Mouse (Mus musculus): ENCODE data around the gene Hnrnpl.
A peak's percentile ranks its signal among the peaks of the same experiment; 100 is the strongest.

Hnrnpl gene

DNA sequence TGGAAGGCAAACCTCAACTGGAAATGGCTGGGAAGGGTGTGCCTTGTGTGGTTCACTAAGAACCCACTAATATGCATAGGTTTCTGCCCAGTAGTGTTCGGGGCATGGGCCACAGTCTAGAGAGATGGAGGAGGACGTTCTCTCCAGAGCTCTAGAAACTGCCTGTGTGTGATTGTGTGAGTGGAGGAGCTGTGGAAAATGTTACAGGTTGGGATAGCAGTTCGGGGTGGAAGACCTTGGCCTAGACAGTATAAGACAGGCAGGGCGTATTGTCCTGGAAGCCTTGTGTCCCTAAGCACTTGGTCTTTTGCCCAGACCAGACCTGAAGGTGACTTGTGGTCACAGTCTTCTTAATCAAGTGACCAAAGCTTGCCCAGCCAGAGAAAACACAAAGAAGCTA lies 4.1 kb downstream of the Hnrnpl start:
- no peak for DNase-seq (ENCODE audit: low read depth, low spot score)

DNA sequence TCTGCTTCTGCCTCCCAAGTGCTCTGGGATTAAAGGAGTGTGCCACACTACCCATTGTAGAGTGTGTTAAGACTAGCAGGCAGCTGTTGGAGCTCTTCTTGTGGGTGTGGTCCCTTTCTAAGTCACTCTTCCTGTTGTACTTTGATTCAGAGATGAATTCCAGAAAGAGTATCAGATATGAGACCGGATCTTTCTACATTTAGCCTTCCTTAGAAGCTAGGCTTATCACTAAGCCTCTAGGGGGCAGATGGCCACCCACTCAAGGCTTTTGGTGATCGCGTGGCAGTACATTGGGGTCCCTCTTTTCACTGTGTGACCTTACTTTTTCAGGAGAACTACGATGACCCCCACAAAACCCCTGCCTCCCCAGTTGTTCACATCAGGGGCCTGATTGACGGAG lies 4.6 kb downstream of the Hnrnpl start:
- DNase-seq (ENCODE audit: low read depth, low spot score) = no peak

DNA sequence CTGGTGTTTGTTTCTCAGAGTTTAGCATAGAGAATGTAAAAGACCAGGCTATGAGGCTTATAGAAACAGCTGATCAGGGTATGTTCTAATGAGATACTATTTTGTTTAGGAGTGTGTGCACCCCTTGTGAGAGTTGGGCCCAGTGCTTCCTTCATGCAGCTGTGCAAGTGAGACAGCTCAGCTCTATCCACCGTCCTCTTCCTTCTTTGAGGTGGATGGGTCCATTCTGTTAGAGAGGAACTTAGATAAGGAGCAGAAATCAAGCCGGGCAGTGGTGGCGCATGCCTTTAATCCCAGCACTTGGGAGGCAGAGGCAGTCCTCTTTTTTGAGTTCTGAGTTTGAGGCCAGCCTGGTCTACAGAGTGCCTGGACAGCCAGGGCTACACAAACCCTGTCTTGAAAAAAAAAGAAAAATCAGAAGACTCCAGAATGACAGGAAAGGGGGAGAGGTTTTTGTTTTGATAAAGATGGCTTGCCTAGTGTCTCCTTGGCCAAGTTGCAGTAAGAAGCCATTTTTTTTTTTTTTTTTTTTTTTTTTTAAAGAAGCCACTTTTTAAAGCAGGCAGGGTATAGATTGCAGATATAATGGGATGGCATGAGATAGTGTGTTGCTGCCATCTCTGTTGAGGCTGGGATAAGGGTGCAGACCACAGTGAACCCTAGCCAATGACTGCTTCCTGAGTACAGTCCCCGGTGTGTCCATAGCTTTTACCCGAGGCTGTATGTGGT lies 6.1 kb downstream of the Hnrnpl start:
- no peak for DNase-seq (ENCODE audit: low read depth, low spot score)

DNA sequence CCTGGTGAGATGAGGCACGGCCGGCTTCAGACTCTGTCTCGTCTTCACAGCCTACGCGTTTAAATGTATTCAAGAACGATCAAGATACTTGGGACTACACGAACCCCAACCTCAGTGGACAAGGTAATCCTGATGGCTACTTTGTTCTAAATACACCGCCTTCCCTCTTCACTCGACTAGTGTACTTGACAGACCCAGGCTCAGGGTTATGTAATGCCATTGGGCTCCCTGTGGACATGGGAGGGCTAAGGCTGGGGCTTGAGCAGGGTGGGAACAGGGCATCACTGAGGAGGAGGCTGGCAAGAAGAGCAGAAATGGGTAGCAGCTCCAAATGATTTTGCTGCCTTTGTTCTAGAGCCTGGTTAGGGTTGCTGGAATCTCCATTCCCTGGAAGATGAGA lies 6.9 kb downstream of the Hnrnpl start:
- DNase-seq (ENCODE audit: low read depth, low spot score) = no peak

DNA sequence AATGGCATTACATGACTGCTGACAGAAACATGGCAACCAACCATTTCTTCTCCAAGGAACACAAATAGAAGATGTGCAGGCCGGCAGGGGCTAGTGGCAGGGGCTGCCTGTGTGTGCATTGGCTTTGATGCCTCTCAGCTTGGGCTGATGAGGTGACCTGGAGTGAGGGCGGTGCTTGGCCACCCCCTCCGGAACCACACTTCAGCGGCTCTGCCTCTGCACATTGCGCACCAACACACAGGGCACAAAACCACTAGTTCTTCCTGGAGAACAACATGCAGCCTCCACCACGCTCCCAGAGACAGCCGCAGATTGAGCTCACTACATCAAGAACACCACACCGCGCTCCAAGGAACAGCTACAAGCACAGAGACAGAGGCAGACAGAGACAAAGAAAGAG lies 7.9 kb downstream of the Hnrnpl start:
- no peak for DNase-seq (ENCODE audit: low read depth, low spot score)

DNA sequence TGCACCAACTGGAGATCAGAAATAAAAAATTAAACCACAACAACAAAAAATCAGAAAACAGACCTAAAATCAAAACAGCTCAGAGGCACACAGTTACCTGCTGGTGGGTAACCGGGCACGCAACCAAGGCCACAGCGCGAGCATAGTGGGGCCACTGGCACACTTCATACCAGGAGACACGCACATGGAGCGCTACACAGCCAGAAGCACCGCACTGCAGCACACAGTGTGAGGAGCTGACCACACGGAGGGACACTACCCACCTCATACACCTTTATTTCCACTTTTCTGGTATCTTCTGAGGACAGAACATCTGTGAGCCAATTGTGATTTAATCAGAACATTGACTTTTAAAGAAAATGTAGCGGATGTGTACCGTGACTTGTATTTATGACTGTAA lies 8.6 kb downstream of the Hnrnpl start:
- no peak for DNase-seq (ENCODE audit: low read depth, low spot score)

DNA sequence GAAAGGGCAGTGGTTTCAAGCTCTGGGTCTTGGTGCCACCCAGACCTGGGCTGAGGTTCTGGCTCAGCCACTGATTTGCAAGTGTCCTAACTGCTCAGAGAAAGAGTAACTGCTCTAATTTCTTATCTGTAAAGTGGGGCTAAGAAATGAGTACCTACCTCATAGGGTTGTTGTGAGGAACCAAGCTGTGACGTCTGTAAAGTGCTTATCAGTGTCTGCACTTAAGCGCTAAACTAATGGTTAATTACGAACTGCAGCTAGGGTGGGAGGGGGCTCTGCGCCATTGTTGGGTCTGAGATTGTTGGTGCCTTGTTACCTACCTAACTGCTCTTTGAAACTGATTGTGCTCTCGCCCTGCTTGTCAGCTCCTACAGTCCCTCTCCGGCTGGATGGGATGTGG lies 9.2 kb downstream of the Hnrnpl start:
- no peak for DNase-seq (ENCODE audit: low read depth, low spot score)

DNA sequence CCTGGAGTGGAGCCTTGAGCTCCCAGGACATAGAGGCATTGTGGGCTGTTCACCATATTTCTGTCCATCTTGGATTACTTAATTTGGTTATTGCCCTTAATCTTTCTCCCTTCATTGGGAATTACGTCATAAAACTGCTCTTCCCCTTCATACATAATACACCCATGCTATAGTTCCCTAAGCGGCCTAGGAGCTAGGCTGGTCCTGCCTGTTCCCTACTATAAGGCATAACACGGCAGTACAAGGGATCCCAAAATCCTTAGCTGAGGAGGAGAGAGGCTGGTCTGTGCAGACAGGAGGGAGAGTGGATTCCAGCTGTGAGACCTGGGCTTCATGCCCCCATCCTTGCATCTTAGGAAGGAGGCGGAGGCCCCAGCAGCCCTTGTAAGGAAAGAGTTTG lies 9.6 kb downstream of the Hnrnpl start:
- DNase-seq (ENCODE audit: low read depth, low spot score) = no peak

DNA sequence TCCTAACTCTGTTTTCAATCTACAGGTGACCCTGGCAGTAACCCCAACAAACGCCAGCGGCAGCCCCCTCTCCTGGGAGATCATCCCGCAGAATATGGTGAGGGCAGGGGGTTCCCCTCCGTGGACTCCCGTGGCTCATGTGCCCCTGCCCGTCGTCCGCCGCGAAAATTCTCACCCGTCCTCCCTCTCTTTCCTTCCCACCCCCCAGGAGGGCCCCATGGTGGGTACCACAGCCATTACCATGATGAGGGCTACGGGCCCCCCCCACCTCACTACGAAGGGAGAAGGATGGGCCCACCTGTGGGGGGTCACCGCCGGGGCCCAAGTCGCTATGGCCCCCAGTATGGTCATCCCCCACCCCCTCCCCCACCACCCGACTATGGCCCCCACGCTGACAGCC lies 10.1 kb downstream of the Hnrnpl start:
- DNase-seq (ENCODE audit: low read depth, low spot score) = no peak

DNA sequence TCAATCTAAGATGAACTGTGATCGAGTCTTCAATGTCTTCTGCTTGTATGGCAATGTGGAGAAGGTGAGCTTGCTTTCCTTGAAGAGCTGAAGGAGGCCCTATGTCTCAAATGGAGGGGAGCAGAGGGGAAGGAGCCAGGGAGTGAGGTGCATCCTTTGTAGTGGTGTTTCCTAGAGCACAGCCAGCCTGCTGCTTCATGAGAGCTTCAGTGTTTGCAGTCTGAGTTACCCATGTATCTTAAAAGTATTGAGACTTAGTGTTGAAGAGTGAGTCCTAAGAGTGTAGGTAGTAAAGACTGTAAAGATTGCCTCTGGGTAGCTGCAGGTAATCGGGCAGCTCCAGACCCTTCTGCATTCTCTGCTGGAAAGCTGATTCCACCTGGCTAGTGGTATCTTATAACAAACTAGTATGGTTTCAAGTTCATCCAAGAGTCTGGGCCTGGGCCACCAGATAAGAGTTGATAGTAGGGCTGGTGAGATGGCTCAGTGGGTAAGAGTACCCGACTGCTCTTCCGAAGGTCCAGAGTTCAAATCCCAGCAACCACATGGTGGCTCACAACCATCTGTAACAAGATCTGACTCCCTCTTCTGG lies 10.6 kb downstream of the Hnrnpl start:
- DNase-seq (ENCODE audit: low read depth, low spot score) = no peak

DNA sequence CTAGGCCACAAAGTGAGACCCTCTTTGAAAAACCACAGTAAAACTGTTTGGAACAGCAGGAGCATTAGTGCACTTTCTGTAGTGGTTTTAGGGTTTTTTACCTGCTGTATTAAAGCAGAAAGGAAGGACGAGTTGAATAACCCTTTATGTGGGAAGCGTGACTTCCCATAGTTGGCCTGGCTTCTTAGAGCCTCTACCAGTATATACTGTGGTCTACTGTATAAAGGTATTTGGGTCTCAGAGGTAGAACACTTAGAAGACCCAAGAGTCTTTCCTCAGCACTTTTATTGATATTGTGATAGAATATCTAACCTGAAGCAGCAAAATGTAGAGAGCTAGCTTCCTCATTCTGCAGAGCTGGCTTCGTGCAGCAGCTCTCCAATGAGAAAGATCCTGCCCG lies 11.2 kb downstream of the Hnrnpl start:
- no peak for DNase-seq (ENCODE audit: low read depth, low spot score)

DNA sequence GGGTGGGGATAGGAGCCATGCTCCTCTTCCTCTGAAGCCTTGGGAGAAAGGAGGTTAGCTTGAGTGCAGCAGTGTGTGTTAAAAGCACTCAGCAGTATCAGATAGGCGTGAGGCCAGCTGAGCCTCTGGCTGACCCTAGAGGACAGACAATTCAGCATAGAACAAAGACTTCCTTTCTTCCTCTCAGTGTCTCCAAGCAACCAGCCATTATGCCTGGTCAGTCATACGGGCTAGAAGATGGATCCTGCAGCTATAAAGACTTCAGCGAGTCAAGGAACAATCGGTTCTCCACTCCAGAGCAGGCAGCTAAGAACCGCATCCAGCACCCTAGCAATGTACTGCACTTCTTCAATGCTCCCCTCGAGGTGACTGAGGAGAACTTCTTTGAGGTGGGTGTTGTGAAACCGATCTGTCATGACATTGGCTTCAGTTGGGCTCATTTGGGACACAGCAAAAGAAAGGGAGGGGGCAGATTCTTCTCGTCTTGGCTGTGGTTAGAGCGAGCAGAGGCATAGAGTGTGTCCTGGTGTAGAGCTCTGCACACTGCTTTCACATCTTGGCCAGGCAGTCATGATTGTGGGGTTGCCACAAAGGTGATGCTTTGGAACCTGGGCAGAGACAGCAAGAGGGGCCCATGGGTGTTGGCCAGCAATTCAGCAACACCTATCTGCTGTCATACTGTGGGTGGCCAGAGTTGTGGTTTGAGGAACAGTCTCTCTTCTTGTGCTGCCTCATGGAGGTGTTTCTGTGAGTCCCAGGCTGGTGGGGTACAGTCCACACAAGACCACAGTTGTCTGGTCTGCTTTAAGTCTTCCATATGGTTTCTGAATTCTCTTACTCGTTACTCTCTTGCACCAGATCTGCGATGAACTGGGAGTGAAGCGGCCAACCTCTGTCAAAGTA lies 12.3 kb downstream of the Hnrnpl start:
- no peak for DNase-seq (ENCODE audit: low read depth, low spot score)

DNA sequence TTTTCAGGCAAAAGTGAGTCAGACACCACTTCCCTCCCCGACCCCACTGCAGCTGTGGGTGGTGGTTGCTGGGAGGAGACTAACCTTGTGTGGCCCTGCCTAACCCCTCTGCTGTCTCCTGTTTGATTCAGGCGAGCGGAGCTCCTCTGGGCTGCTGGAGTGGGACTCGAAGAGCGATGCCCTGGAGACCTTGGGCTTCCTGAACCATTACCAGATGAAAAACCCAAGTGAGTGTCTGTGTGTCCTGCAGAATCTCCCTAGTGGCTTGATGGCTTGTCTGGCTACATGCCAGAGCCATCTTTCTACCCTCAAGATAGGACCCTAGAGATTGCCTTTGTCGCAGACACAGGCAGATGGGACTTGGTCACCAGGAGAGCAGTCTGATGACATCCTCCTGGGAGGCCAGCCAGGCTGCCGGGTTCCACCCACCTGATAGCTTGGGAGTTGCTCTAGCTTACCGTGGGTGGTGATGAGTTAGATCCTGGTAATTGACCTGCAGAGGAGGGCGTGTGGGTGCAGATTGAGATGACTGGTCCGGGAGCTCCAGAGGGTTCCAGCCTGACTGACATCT lies 13.0 kb downstream of the Hnrnpl start:
- DNase-seq (ENCODE audit: low read depth, low spot score) = no peak

DNA sequence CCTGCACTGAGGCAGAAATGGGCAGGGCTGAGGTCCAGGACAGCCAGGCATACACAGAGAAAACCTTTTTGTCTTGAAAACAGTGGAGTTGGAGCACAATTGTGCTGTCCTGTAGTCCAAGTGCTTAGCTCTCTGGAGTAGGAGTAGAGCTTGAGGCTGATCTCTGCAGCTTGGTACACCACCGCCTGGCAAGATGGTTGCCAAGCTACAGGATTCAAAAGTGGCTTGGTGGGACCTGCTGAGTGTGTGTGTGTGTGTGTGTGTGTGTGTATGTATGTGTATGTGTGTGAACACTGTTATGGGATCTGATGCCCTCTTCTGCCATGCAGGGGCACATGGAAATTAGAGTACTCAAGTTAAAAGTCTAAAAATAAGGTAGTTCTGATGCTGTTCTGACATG lies 14.2 kb downstream of the Hnrnpl start:
- DNase-seq (ENCODE audit: low read depth, low spot score) = no peak

DNA sequence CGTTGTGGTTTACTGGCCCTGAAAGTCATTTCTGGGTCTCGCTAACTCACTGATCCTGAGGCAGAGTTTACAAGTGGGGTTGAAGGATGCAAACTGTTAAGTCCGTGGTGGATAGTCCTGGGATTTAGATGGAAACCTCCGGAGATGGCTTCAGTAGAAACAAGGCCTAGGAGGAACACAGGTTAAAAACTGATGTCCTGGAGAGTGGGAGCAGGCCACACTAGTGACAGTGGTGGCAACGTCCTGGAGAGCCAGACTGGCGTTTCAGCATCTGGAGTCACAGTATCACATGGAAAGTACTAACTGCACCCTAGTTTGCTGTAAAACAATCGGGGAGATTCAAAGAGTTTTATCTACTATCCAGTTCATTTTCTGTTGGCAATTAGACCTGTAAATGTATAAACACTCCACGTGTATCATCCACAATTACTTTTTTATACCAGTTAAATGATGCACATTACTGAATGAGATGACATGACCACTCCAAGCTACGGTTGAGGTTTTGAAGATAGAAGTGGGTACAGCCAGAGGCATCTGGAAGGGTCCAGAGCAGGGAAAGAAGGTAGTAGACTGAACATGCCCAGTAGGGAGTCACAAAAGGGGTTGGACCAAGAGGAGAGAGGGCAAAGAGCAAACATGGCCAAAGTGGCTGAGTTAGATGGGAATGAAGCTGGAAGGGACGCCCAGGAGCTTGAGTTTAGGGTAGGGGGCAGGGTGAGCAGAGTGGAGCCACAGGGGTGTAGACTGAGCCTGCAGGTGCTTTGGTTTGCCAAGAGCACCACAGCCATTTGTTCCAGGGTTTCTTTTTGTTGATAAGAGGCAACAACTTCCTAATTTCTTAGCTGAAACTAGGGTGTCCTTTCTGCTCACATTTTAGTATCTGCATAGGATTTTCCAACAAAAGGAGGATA lies 14.9 kb downstream of the Hnrnpl start:
- no peak for DNase-seq (ENCODE audit: low read depth, low spot score)

DNA sequence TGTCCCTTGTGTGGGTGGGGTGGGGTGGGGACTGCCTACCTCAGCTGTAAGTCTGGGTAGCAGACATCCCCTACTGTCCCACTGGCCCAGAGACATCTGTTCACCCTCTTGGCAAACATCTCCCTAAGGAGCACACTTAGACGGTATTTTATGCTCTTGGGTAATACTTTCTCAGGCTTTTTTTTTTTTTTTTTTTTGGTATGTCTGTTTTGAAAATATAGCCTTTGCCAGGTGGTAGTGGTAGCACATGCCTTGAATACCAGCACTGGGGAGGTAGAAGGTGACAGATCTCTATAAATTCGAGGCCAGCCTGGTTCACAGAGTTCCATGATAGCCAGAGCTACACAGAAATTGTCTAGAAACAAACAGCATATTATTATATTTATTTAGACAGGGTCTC lies 15.6 kb downstream of the Hnrnpl start:
- DNase-seq (ENCODE audit: low read depth, low spot score) = no peak

DNA sequence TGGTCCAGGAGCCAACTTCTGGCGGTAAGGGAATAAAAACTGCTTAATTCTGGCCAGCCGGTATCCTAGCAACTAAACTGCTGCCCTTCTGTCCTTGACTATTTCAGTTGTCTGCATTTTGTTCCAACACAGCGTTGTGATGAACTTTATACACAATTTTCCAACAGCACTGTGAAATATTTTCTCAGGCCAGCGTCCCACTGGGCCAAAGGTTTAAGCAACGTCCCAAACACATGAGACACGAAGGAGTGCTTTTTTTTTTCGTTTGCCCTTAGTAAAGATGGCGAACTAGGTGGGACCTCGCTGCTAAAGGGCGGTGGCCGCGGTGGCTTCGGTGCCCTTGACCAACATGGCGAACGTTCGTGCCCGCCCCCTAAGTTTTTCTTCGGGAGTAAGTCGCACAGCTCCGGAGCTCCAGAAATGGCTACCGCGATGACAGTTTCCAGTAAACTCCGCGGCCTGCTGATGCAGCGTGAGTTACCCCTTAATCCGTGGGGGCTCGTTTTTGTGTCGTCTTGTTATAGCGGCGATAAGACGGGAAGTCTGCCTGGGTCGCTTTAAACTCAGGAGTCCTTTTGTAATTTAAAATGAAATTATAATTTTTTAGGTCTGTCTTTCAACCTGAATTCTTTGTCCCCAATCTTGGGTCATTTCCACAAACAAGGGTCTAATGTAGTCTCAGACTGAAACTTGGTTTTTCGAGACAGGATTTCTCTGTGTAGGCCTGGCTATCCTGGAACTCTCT lies 16.8 kb downstream of the Hnrnpl start, which contains the start of gene Ech1:
Gene Ech1 (plus strand): TSS at position 277 of the 745 bp plus-strand sequence.
- peak; percentile 94 for DNase-seq (ENCODE audit: low read depth, low spot score)

DNA sequence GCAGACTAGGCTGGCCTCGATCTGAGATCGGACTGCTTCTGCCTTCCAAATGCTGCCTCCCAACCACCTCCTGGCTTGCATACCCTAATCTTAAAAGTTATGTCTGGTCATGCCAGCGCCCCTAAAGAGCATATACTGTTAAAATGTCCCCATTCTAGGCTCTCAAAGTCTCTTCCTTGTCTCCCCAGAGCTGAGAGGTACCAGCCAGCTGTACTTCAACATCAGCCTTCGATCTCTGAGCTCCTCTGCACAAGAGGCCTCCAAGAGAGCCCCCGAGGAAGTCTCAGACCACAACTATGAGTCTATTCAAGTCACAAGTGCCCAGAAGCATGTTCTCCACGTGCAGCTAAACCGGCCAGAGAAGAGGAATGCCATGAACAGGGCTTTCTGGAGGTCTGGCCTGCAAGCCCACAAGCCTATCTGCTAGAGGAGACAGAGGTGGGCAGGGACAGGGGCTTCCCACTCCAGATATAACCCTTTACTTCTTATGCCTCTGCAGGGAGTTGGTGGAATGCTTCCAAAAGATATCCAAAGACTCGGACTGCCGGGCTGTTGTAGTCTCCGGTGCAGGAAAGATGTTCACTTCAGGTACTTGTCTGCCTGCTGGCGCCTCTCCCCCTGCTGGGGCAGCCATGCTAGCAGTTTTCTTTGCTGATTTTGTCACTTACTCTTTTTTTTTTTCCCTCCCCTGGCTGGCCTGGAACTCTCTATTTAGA lies 17.5 kb downstream of the Hnrnpl start:
- no peak for DNase-seq (ENCODE audit: low read depth, low spot score)

DNA sequence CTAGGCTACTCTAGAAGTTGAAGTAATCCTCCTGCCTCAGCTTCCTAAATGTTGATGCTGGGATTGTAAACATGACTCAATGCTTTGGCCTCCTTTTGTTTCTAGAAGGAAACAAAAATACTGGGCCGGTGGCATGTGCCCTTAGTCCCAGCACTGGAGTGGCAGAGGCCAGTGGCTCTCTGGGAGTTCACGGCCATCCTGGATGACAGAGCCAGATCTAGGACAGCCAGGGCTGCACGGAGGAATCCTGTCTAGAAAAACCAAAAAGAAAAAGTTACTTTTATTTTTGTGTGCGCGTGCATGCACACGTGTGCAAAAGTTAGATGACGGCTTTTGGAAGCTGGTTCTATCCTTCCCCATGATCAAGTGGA lies 18.0 kb downstream of the Hnrnpl start:
- DNase-seq (ENCODE audit: low read depth, low spot score) = no peak

DNA sequence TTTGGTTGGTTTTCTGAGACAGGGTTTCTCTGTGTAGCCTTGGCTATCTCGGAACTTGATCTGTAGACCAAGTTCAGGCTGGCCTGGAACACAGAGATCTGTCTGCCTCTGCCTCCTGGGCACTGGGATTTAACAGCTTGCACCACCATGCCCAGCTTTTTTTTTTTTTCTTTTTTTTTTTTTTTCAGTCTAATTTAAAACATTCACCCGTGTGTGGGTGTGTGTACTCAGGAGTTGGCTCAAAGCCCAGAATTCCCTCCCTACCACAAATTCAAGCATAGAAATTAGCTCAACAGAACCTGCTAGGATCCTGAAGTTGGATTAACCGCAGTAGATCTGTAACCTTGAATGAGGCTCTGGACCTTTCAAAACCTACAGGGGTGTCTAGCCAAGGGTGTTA lies 19.0 kb downstream of the Hnrnpl start:
- DNase-seq (ENCODE audit: low read depth, low spot score) = no peak

All from ES-CJ7 (cell line).